Mouse (Mus musculus) midbrain, embryonic 16.5 days (tissue): ENCODE data around the gene Trim37. TPM values are rescaled to one million over a fixed set of nuclear protein-coding genes. Genes with fewer than 3 reads are reported as not detected.

Experiments used
- ATAC-seq: fragments of 200-750 bp; cut with Nextera tagmentation; 2 replicates; pipeline ENCODE4 v1.8.0; 2017; ENCODE audit warnings: moderate TSS enrichment
- H3K27ac ChIP-seq: fragments of 300-500 bp; sonication (generic); 2 replicates; pipeline ENCODE4 v1.5.1; 2014; ENCODE audit warnings: mild to moderate bottlenecking, low read length, mixed read lengths
- H3K27me3 ChIP-seq: fragments of 300-500 bp; sonication (generic); 2 replicates; pipeline ENCODE4 v1.6.1; 2014; ENCODE audit warnings: low read depth, low read length, mixed read lengths; ENCODE audit not compliant: control insufficient read depth, insufficient read depth
- H3K36me3 ChIP-seq: fragments of 300-500 bp; sonication (generic); 2 replicates; pipeline ENCODE4 v1.6.1; 2014; ENCODE audit warnings: mild to moderate bottlenecking, low read length, moderate library complexity, mixed read lengths; ENCODE audit not compliant: control insufficient read depth, insufficient read depth
- H3K4me1 ChIP-seq: fragments of 300-500 bp; sonication (generic); 2 replicates; pipeline ENCODE4 v1.6.1; 2014; ENCODE audit warnings: mild to moderate bottlenecking, low read length, mixed read lengths; ENCODE audit not compliant: control insufficient read depth, insufficient read depth
- H3K4me2 ChIP-seq: fragments of 300-500 bp; sonication (generic); 2 replicates; pipeline ENCODE4 v1.6.1; 2014; ENCODE audit warnings: mild to moderate bottlenecking, low read length, mixed read lengths
- H3K4me3 ChIP-seq: fragments of 300-500 bp; sonication (generic); 2 replicates; pipeline ENCODE4 v1.5.1; 2014; ENCODE audit warnings: low read depth, mild to moderate bottlenecking, low read length, moderate library complexity, mixed read lengths
- H3K9ac ChIP-seq: fragments of 300-500 bp; sonication (generic); 2 replicates; pipeline ENCODE4 v1.6.1; 2014; ENCODE audit warnings: low read depth, low read length, mixed read lengths
- H3K9me3 ChIP-seq: fragments of 300-500 bp; sonication (generic); replicated peaks from 2 replicates; pipeline ENCODE4 v1.6.1; 2014; ENCODE audit warnings: mild to moderate bottlenecking, low read length, mixed read lengths; ENCODE audit not compliant: control insufficient read depth, poor library complexity, severe bottlenecking
- WGBS: fragments of 180-500 bp; shearing (Covaris S2); extraction: QIAGEN DNeasy Blood & Tissue Kit; methylation state at CpG from one replicate; pipeline ENCODE4 v1.1.7; 2014; 5-methylcytosine and 5-hydroxymethylcytosine counted together
- polyA plus RNA-seq: library from polyadenylated mRNA; unstranded; fragments of >200 nt; fragmentation: Nextera tagmentation; extraction: Ambion mirVana; gene quantifications from 2 replicates; pipeline ENCODE4 v1.2.1, GENCODE M21; 2015

Gene Trim37
- polyA plus RNA-seq, 1 experiment from 2014 or later: 89.6 TPM

- 80% methylated on average over 15 of the region's 15 CpGs for WGBS
- ATAC-seq: no peak
- no peaks in the 10 kb centered on the region for H3K27me3 ChIP-seq
Observed at GRCm38 (mm10) chr11:87240141-87240832, 113.4 kb downstream of the Trim37 start.

GRCm38 (mm10) chr11:87240833-87241215 is 113.9 kb downstream of the Trim37 start:
- no peaks in the 10 kb centered on the region for H3K4me1 ChIP-seq
- no peaks in the 10 kb centered on the region; the same call in 1 of the 2 replicates for H3K36me3 ChIP-seq
- H3K4me3 ChIP-seq: no peak overlapping the region
- H3K27ac ChIP-seq: no peak overlapping the region
- no peak overlapping the region for H3K4me2 ChIP-seq
- WGBS: 78% methylated on average over 4 of the region's 4 CpGs
- H3K9me3 ChIP-seq: no peaks in the 10 kb centered on the region
- no peak for ATAC-seq
- no peaks in the 10 kb centered on the region for H3K27me3 ChIP-seq
- H3K9ac ChIP-seq: no peak overlapping the region

More at GRCm38 (mm10) chr11:87240141-87240832, 113.4 kb downstream of the Trim37 start:
- no peaks in the 10 kb centered on the region; the same call in 1 of the 2 replicates for H3K36me3 ChIP-seq
- H3K4me1 ChIP-seq: no peaks in the 10 kb centered on the region
- H3K9ac ChIP-seq: no peak overlapping the region
- H3K4me2 ChIP-seq: no peak overlapping the region
- no peak overlapping the region for H3K4me3 ChIP-seq
- no peak overlapping the region for H3K27ac ChIP-seq
- H3K9me3 ChIP-seq: no peaks in the 10 kb centered on the region

- no peak overlapping the region for H3K4me3 ChIP-seq
- H3K27me3 ChIP-seq: no peaks in the 10 kb centered on the region
- H3K9me3 ChIP-seq: no peaks in the 10 kb centered on the region
- H3K36me3 ChIP-seq: no peaks in the 10 kb centered on the region; the same call in 1 of the 2 replicates
- 80% methylated on average over 7 of the region's 7 CpGs for WGBS
- no peaks in the 10 kb centered on the region for H3K4me1 ChIP-seq
- no peak for ATAC-seq
- no peak overlapping the region for H3K27ac ChIP-seq
- no peak overlapping the region for H3K9ac ChIP-seq
- no peak overlapping the region for H3K4me2 ChIP-seq
Observed at GRCm38 (mm10) chr11:87241256-87241655, 114.4 kb downstream of the Trim37 start.

GRCm38 (mm10) chr11:87245171-87245840 is 118.4 kb downstream of the Trim37 start:
- Histone ChIP-seq H3K4me2 (no peak overlapping the region), H3K9me3 (no peaks in the 10 kb centered on the region), H3K9ac (no peak overlapping the region), H3K4me3 (no peak overlapping the region), H3K4me1 (peaks cover 2% of the 10 kb centered on the region; the same call in 1 of the 2 replicates), H3K27ac (no peak overlapping the region), H3K27me3 (no peaks in the 10 kb centered on the region), H3K36me3 (no peaks in the 10 kb centered on the region; the same call in 1 of the 2 replicates)
- no peak for ATAC-seq
- 89% methylated on average over 9 of the region's 9 CpGs for WGBS

- 81% methylated on average over 4 of the region's 4 CpGs for WGBS
- H3K9ac ChIP-seq: no peak overlapping the region
- ATAC-seq: no peak
- no peak overlapping the region for H3K27ac ChIP-seq
- no peaks in the 10 kb centered on the region for H3K9me3 ChIP-seq
- H3K4me1 ChIP-seq: peaks cover 2% of the 10 kb centered on the region; the same call in 1 of the 2 replicates
- no peaks in the 10 kb centered on the region for H3K27me3 ChIP-seq
- no peak overlapping the region for H3K4me2 ChIP-seq
- no peak overlapping the region for H3K4me3 ChIP-seq
- H3K36me3 ChIP-seq: no peaks in the 10 kb centered on the region; the same call in 1 of the 2 replicates
Observed at GRCm38 (mm10) chr11:87246107-87246651, 119.3 kb downstream of the Trim37 start.

- Histone ChIP-seq H3K4me1 (peaks cover 2% of the 10 kb centered on the region; the same call in 1 of the 2 replicates), H3K27ac (no peak overlapping the region), H3K27me3 (no peaks in the 10 kb centered on the region), H3K36me3 (no peaks in the 10 kb centered on the region), H3K9ac (no peak overlapping the region), H3K9me3 (no peaks in the 10 kb centered on the region), H3K4me2 (no peak overlapping the region), H3K4me3 (no peak overlapping the region)
- ATAC-seq: no peak
- 64% methylated on average over 9 of the region's 9 CpGs for WGBS
Observed at GRCm38 (mm10) chr11:87246724-87247493, 120.0 kb downstream of the Trim37 start.

GRCm38 (mm10) chr11:87247494-87247866 is 120.6 kb downstream of the Trim37 start:
- WGBS: 63% methylated on average over 5 of the region's 5 CpGs
- Histone ChIP-seq H3K4me3 (no peak overlapping the region), H3K27ac (no peak overlapping the region), H3K9me3 (no peaks in the 10 kb centered on the region), H3K9ac (no peak overlapping the region), H3K27me3 (no peaks in the 10 kb centered on the region), H3K36me3 (no peaks in the 10 kb centered on the region), H3K4me2 (no peak overlapping the region), H3K4me1 (peaks cover 2% of the 10 kb centered on the region; the same call in 1 of the 2 replicates)
- no peak for ATAC-seq

GRCm38 (mm10) chr11:87250132-87250531 is 123.3 kb downstream of the Trim37 start:
- Histone ChIP-seq H3K9me3 (no peaks in the 10 kb centered on the region), H3K27me3 (no peaks in the 10 kb centered on the region), H3K4me2 (no peak overlapping the region), H3K4me3 (no peak overlapping the region), H3K27ac (no peak overlapping the region), H3K36me3 (no peaks in the 10 kb centered on the region), H3K4me1 (peaks cover 2% of the 10 kb centered on the region; the same call in 1 of the 2 replicates), H3K9ac (no peak overlapping the region)
- WGBS: 81% methylated on average over 6 of the region's 6 CpGs
- ATAC-seq: no peak
